Mouse (Mus musculus): Measurements from ENCODE around the gene Ehd3. TPM values are rescaled to one million over a fixed set of nuclear protein-coding genes. Genes with fewer than 3 reads are reported as not detected.

Gene Ehd3
- total and polyA plus RNA-seq, 3 experiments, result 34.2 to 87.7 (median 63.3) TPM

Other genes with a start within 250 kb of the Ehd3 start
- gene Galnt14, start 93.7 kb upstream of the Ehd3 start, total RNA-seq (2021), result 1 to 10 TPM; 1.4 to 1.9 TPM
- 1.8 and 2.4 TPM in 2 replicates for gene Galnt14, start 93.7 kb upstream of the Ehd3 start, polyA plus RNA-seq (2012; rRNA removed)
- 100 to 1,000 TPM; 290 to 422 TPM for gene Xdh, start 146.1 kb downstream of the Ehd3 start, total RNA-seq (2021)
- gene Xdh, start 146.1 kb downstream of the Ehd3 start, polyA plus RNA-seq (2012; rRNA removed), result 92.2 and 161 TPM in 2 replicates
- gene Srd5a2, start 243.8 kb downstream of the Ehd3 start, total RNA-seq (2021), result 1,000 to 10,000 TPM in 1 of 2 experiments, 100 to 1,000 TPM in 1; 132 to 3,255 TPM
- gene Srd5a2, start 243.8 kb downstream of the Ehd3 start, polyA plus RNA-seq (2012; rRNA removed), result 34.4 and 640 TPM in 2 replicates

Measured in adrenal gland, adult 2 months (tissue).